Mouse (Mus musculus) stomach, embryonic 15.5 days (tissue): ENCODE measurements around the gene B3gnt6. TPM values are rescaled to one million over a fixed set of nuclear protein-coding genes. Genes with fewer than 3 reads are reported as not detected.

Source experiments
- ATAC-seq: fragments of 200-750 bp; cut with Nextera tagmentation; 2 replicates; pipeline ENCODE4 v1.8.0; 2017; ENCODE audit warnings: low read depth, moderate number of reproducible peaks, moderate TSS enrichment; ENCODE audit not compliant: insufficient read depth, low FRiP score
- H3K27ac ChIP-seq: fragments of 300-500 bp; sonication (generic); 2 replicates; pipeline ENCODE4 v1.5.1; 2015; ENCODE audit warnings: mild to moderate bottlenecking, inconsistent platforms
- H3K27me3 ChIP-seq: fragments of 300-500 bp; sonication (generic); replicated peaks from 2 replicates; pipeline ENCODE4 v1.6.1; 2015; ENCODE audit warnings: inconsistent platforms
- H3K36me3 ChIP-seq: fragments of 300-500 bp; sonication (generic); 2 replicates; pipeline ENCODE4 v1.6.1; 2015; ENCODE audit warnings: inconsistent platforms
- H3K4me1 ChIP-seq: fragments of 300-500 bp; sonication (generic); 2 replicates; pipeline ENCODE4 v1.6.1; 2015; ENCODE audit warnings: inconsistent platforms
- H3K4me2 ChIP-seq: fragments of 300-500 bp; sonication (generic); 2 replicates; pipeline ENCODE4 v1.6.1; 2015; ENCODE audit warnings: mild to moderate bottlenecking, inconsistent platforms
- H3K4me3 ChIP-seq: fragments of 300-500 bp; sonication (generic); replicated peaks from 2 replicates; pipeline ENCODE4 v1.5.1; 2015; ENCODE audit warnings: inconsistent platforms
- H3K9ac ChIP-seq: fragments of 300-500 bp; sonication (generic); 2 replicates; pipeline ENCODE4 v1.6.1; 2015; ENCODE audit warnings: inconsistent platforms
- H3K9me3 ChIP-seq: fragments of 300-500 bp; sonication (generic); 2 replicates; pipeline ENCODE4 v1.6.1; 2016; ENCODE audit warnings: inconsistent platforms
- WGBS: fragments of 180-500 bp; shearing (Covaris S2); methylation state at CpG from one replicate; pipeline ENCODE4 v1.1.7; 2015; 5-methylcytosine and 5-hydroxymethylcytosine counted together
- polyA plus RNA-seq: library from polyadenylated mRNA; unstranded; fragments of >200 nt; fragmentation: Nextera tagmentation; extraction: Ambion mirVana; gene quantifications from 2 replicates; pipeline ENCODE4 v1.2.1, GENCODE M21; 2015

The B3gnt6 gene
- polyA plus RNA-seq, 1 experiment from 2014 or later, result 0.05 TPM

DNA sequence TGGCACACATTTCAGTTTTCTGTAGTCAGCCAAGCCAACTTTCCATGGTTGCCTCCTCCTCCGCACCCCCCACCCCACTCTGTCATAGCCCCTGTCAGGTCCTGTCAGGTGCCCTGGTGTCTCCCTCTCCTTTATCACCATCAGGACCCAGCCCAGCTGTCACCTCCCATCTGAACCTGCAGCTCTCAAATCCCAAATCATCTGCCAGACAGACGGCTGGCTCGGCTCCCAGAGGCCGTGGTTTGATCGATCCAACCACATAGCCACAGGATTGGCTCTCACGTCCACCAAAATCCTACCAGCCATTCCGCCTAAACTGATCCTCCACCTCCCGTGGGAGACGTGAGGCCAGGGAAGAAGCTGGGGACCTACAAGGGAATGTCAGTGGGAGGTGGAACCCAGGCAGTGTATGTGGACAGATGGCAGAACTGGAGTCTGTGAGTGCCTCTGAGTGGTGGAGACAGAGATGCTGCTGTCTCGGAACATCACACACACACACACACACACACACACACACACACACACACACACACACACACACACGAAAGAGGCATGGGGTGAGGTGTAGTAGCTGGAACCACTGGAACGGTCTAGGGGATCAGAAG is 53.3 kb downstream of the B3gnt6 start:
- no peak overlapping the region for H3K4me2 ChIP-seq
- no peaks in the 10 kb centered on the region for H3K27me3 ChIP-seq
- H3K36me3 ChIP-seq, result no peaks in the 10 kb centered on the region
- no peak for ATAC-seq
- no peak overlapping the region for H3K9ac ChIP-seq
- WGBS, result 86% methylated on average over 12 of the region's 12 CpGs
- no peak overlapping the region for H3K27ac ChIP-seq
- H3K4me3 ChIP-seq, result no peak overlapping the region
- H3K4me1 ChIP-seq, result no peaks in the 10 kb centered on the region
- no peaks in the 10 kb centered on the region for H3K9me3 ChIP-seq

DNA sequence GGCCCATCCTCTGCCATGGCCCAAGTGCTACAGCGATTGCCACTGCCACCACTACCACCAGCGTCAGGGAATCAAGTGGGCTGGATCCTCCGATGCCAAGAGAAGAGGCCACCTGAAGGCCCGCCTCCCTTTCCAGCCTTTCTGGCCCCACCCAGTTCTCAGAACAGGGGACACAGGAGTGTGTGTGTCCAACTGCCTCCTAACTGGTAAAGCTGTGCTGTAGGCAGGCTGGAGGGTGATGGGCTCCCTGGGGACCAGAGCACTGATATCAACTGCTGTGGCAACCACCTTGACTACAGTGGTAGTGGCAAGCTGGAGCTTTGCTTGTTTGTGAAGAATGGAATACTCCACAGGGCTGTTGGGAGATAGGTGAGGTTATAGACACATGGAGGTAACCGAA is 53.9 kb downstream of the B3gnt6 start, which contains the start of gene Omp:
TSS of gene Omp (minus strand) at position 101 of the 400 bp plus-strand sequence.
- Histone ChIP-seq H3K9me3 (no peaks in the 10 kb centered on the region), H3K27me3 (no peaks in the 10 kb centered on the region), H3K36me3 (no peaks in the 10 kb centered on the region), H3K4me2 (no peak within 1 kb of the TSS), H3K4me3 (no peak within 1 kb of the TSS), H3K4me1 (0 out of 2 replicates have a peak, but pooled peaks cover 3% of the 10 kb centered on the region), H3K27ac (no peak within 1 kb of the TSS), H3K9ac (no peak within 1 kb of the TSS)
- no peak for ATAC-seq
- 89% methylated on average over 5 of the region's 5 CpGs for WGBS

DNA sequence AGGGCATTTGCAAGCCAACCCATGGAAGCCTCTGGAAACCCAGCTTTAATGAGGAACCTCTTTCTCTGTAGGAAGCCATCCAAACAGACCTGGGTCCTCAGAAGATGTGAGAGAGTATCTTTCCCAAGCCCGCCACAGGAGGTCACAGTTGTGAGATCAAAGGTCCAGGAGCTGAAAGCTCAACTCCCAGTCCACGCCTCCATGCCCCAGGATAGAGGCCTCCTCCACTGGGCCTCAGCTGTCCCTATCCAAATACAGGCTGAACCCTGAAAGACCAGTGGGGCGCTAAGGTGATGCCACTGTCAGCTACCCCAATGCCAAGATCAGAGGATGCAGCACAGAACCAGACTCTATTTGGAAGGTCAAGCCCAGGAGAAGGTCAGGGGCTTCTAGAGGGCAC is 56.6 kb downstream of the B3gnt6 start:
- H3K4me2 ChIP-seq, result no peak overlapping the region
- H3K9me3 ChIP-seq, result no peaks in the 10 kb centered on the region
- no peaks in the 10 kb centered on the region for H3K36me3 ChIP-seq
- H3K4me1 ChIP-seq, result peaks cover 11% of the 10 kb centered on the region; the same call in 1 of the 2 replicates
- no peaks in the 10 kb centered on the region for H3K27me3 ChIP-seq
- no peak overlapping the region for H3K9ac ChIP-seq
- WGBS, result 73% methylated on average over 3 of the region's 3 CpGs
- no peak overlapping the region for H3K27ac ChIP-seq
- no peak overlapping the region for H3K4me3 ChIP-seq
- ATAC-seq, result no peak

Other genes starting within 250 kb of the B3gnt6 start
- 9.3 and 11.4 TPM in 2 replicates for gene Myo7a, start 80.0 kb downstream of the B3gnt6 start, polyA plus RNA-seq
- gene Omp, start 54.0 kb downstream of the B3gnt6 start, polyA plus RNA-seq, result 0.68 and 0.70 TPM in 2 replicates
- 13.8 and 14.9 TPM in 2 replicates for gene Capn5, start 21.2 kb downstream of the B3gnt6 start, polyA plus RNA-seq
- gene Acer3, start 121.7 kb upstream of the B3gnt6 start, polyA plus RNA-seq, result 25.7 and 27.4 TPM in 2 replicates
- gene Tsku, start 161.8 kb upstream of the B3gnt6 start, polyA plus RNA-seq, result 10.2 and 10.9 TPM in 2 replicates
- 0.09 TPM in 1 of 2 replicates, not detected in the other for gene Gucy2d, start 240.9 kb upstream of the B3gnt6 start, polyA plus RNA-seq